Mouse (Mus musculus) cerebellum, adult 2 months (tissue): ENCODE measurements at regions not wholly inside any gene's neighbourhood (a gene's known extent, or its start where the extent isn't known, plus 50 kb on each side); places are given as distances from the start of the nearest gene placed in this dataset.

Source experiments
- CTCF ChIP-seq: fragments of 200-500 bp; IDR thresholded peaks from 2 replicates; pipeline ENCODE4 v1.5.1; 2011; ENCODE audit warnings: low read depth, mild to moderate bottlenecking, control low read depth, low read length, moderate library complexity, borderline replicate concordance; ENCODE audit not compliant: insufficient read depth
- POLR2A ChIP-seq: fragments of 200-500 bp; IDR thresholded peaks from 2 replicates; pipeline ENCODE4 v1.6.1; 2011; ENCODE audit warnings: low read length, control low read depth, borderline replicate concordance; ENCODE audit not compliant: insufficient read depth

GRCm38 (mm10) chr5:51783523-51783922, 216.0 kb upstream of the Ppargc1a start:
- TF ChIP-seq CTCF (no peak), POLR2A (no peak)
